Mouse (Mus musculus) heart, embryonic 14.5 days (tissue): Measurements from ENCODE around the gene Shroom3. TPM values are rescaled to one million over a fixed set of nuclear protein-coding genes. Genes with fewer than 3 reads are reported as not detected.

Source experiments
- ATAC-seq: fragments of 200-750 bp; cut with Nextera tagmentation; 2 replicates; pipeline ENCODE4 v1.8.0; 2017; ENCODE audit warnings: low read depth, moderate TSS enrichment; ENCODE audit not compliant: insufficient number of reproducible peaks, insufficient read depth, low FRiP score
- H3K27ac ChIP-seq, 2 experiments: fragments of 200-500 bp in 1 of 2; fragments of 300-500 bp in 1 of 2; sonication (generic) in 1 of 2; replicated peaks in 1 of 2; 2 replicates each; pipeline ENCODE4 v1.5.1; 2012 to 2014; ENCODE audit warnings: low read depth in 2 of 2, low read length in 2 of 2, control low read depth in 1 of 2, mild to moderate bottlenecking in 1 of 2, mixed read lengths in 1 of 2; ENCODE audit not compliant: control insufficient read depth in 1 of 2, insufficient read depth in 1 of 2
- H3K27me3 ChIP-seq: fragments of 300-500 bp; sonication (generic); 2 replicates; pipeline ENCODE4 v1.6.1; 2014; ENCODE audit warnings: mild to moderate bottlenecking, low read length, control low read depth; ENCODE audit not compliant: control insufficient read depth, insufficient read depth
- H3K36me3 ChIP-seq: fragments of 300-500 bp; sonication (generic); 2 replicates; pipeline ENCODE4 v1.6.1; 2014; ENCODE audit warnings: mild to moderate bottlenecking, control low read depth, low read length, mixed read lengths; ENCODE audit not compliant: control insufficient read depth, insufficient read depth
- H3K4me1 ChIP-seq, 2 experiments: fragments of 200-500 bp in 1 of 2; fragments of 300-500 bp in 1 of 2; sonication (generic) in 1 of 2; 2 replicates each; pipeline ENCODE4 v1.6.1; 2012 to 2014; ENCODE audit warnings: low read length in 2 of 2, control low read depth in 1 of 2, mixed read lengths in 1 of 2; ENCODE audit not compliant: control insufficient read depth in 2 of 2, insufficient read depth in 2 of 2
- H3K4me2 ChIP-seq: fragments of 300-500 bp; sonication (generic); 2 replicates; pipeline ENCODE4 v1.6.1; 2014; ENCODE audit warnings: mild to moderate bottlenecking, low read length
- H3K4me3 ChIP-seq, 2 experiments: fragments of 200-500 bp in 1 of 2; fragments of 300-500 bp in 1 of 2; sonication (generic) in 1 of 2; 2 replicates each; pipeline ENCODE4 v1.5.1; 2012 to 2014; ENCODE audit warnings: low read length in 2 of 2, mild to moderate bottlenecking in 2 of 2, control low read depth in 1 of 2, low read depth in 1 of 2, moderate library complexity in 1 of 2; ENCODE audit not compliant: control insufficient read depth in 1 of 2, insufficient read depth in 1 of 2
- H3K9ac ChIP-seq: fragments of 300-500 bp; sonication (generic); 2 replicates; pipeline ENCODE4 v1.6.1; 2014; ENCODE audit warnings: mild to moderate bottlenecking, low read length
- H3K9me3 ChIP-seq: fragments of 300-500 bp; sonication (generic); 2 replicates; pipeline ENCODE4 v1.6.1; 2016; ENCODE audit warnings: low read length, control low read depth; ENCODE audit not compliant: control insufficient read depth
- WGBS: fragments of 180-500 bp; shearing (Covaris S2); extraction: QIAGEN DNeasy Blood & Tissue Kit; methylation state at CpG from one replicate; pipeline ENCODE4 v1.1.7; 2014; 5-methylcytosine and 5-hydroxymethylcytosine counted together
- polyA plus RNA-seq: library from polyadenylated mRNA; unstranded; fragments of >200 nt; fragmentation: Nextera tagmentation; extraction: Ambion mirVana; gene quantifications from 2 replicates; pipeline ENCODE4 v1.2.1, GENCODE M21; 2014

Shroom3 gene
- polyA plus RNA-seq, 1 experiment from 2014 or later = 21.1 TPM

GRCm38 (mm10) chr5:92986651-92987610 is 303.7 kb downstream of the Shroom3 start:
- no peak for ATAC-seq
- H3K9ac ChIP-seq = no peak overlapping the region
- H3K4me3 ChIP-seq = no peak overlapping the region
- H3K9me3 ChIP-seq = no peaks in the 10 kb centered on the region
- 74% methylated on average over 22 of the region's 22 CpGs for WGBS
- H3K4me1 ChIP-seq = peaks cover 8 to 9% of the 10 kb centered on the region in 2 experiments; a peak in 3 of 4 replicates
- H3K4me2 ChIP-seq = no peak overlapping the region
- H3K27ac ChIP-seq = no peak overlapping the region
- no peaks in the 10 kb centered on the region for H3K27me3 ChIP-seq
- no peaks in the 10 kb centered on the region for H3K36me3 ChIP-seq

GRCm38 (mm10) chr5:92987891-92988768 is 304.9 kb downstream of the Shroom3 start:
- Histone ChIP-seq H3K27ac (no peak overlapping the region), H3K4me1 (peaks cover 9 to 12% of the 10 kb centered on the region in 2 experiments; a peak in 3 of 4 replicates), H3K4me3 (no peak overlapping the region), H3K9me3 (no peaks in the 10 kb centered on the region), H3K27me3 (no peaks in the 10 kb centered on the region), H3K9ac (no peak overlapping the region), H3K36me3 (no peaks in the 10 kb centered on the region), H3K4me2 (no peak overlapping the region)
- ATAC-seq = no peak
- WGBS = 80% methylated on average over 16 of the region's 16 CpGs

GRCm38 (mm10) chr5:92988769-92989356 is 305.6 kb downstream of the Shroom3 start:
- ATAC-seq = no peak
- no peak overlapping the region for H3K4me2 ChIP-seq
- 49% methylated on average over 15 of the region's 15 CpGs for WGBS
- peaks cover 9 to 12% of the 10 kb centered on the region in 2 experiments; a peak in 3 of 4 replicates for H3K4me1 ChIP-seq
- H3K4me3 ChIP-seq = no peak overlapping the region
- H3K36me3 ChIP-seq = no peaks in the 10 kb centered on the region
- H3K9me3 ChIP-seq = no peaks in the 10 kb centered on the region
- no peak overlapping the region for H3K27ac ChIP-seq
- H3K27me3 ChIP-seq = no peaks in the 10 kb centered on the region
- H3K9ac ChIP-seq = no peak overlapping the region

GRCm38 (mm10) chr5:92992106-92992505 is 308.9 kb downstream of the Shroom3 start:
- H3K27me3 ChIP-seq = no peaks in the 10 kb centered on the region
- H3K4me3 ChIP-seq = no peak overlapping the region
- no peak overlapping the region; a peak in 1 of 4 replicates for H3K27ac ChIP-seq
- no peaks in the 10 kb centered on the region for H3K36me3 ChIP-seq
- H3K9ac ChIP-seq = no peak overlapping the region
- H3K4me2 ChIP-seq = no peak overlapping the region
- H3K4me1 ChIP-seq = peaks cover 10 to 11% of the 10 kb centered on the region in 2 experiments; a peak in 3 of 4 replicates
- H3K9me3 ChIP-seq = no peaks in the 10 kb centered on the region
- 34% methylated on average over 3 of the region's 3 CpGs for WGBS
- ATAC-seq = no peak

GRCm38 (mm10) chr5:92994309-92994708 is 311.1 kb downstream of the Shroom3 start:
- Histone ChIP-seq H3K9me3 (no peaks in the 10 kb centered on the region), H3K4me3 (no peak overlapping the region), H3K27me3 (no peaks in the 10 kb centered on the region), H3K9ac (no peak overlapping the region), H3K36me3 (no peaks in the 10 kb centered on the region), H3K4me2 (no peak overlapping the region), H3K27ac (no peak overlapping the region), H3K4me1 (peaks cover 18 to 26% of the 10 kb centered on the region in 2 experiments)
- no peak for ATAC-seq
- 70% methylated on average over 6 of the region's 6 CpGs for WGBS

- H3K27ac ChIP-seq = no peak overlapping the region
- no peak overlapping the region for H3K9ac ChIP-seq
- peaks cover 19 to 27% of the 10 kb centered on the region in 2 experiments for H3K4me1 ChIP-seq
- no peaks in the 10 kb centered on the region for H3K36me3 ChIP-seq
- H3K27me3 ChIP-seq = no peaks in the 10 kb centered on the region
- no peaks in the 10 kb centered on the region for H3K9me3 ChIP-seq
- 84% methylated on average over 2 of the region's 2 CpGs for WGBS
- H3K4me3 ChIP-seq = no peak overlapping the region
- H3K4me2 ChIP-seq = no peak overlapping the region
- ATAC-seq = no peak
Measured at GRCm38 (mm10) chr5:92994861-92995260, 311.6 kb downstream of the Shroom3 start.
